Mouse (Mus musculus) gastrocnemius, postnatal 14 days (tissue): Measurements from ENCODE around the gene Phpt1. TPM values are rescaled to one million over a fixed set of nuclear protein-coding genes. Genes with fewer than 3 reads are reported as not detected.
"Not testable (repeated sequence)": the region's sequence is repeated elsewhere in the genome, so short reads cannot be mapped to it uniquely, and the experiment has no call there.

Experiments
- DNase-seq: peaks from one replicate; pipeline ENCODE4 v3.0.0; 2021; ENCODE audit warnings: mixed read lengths
- intact Hi-C: fragments of 180-260 bp; cut with DNase I; formaldehyde crosslinking; loops from one replicate; pipeline ENCODE4 v1.15.1; 2025; ENCODE audit warnings: low total_unique reads
- total RNA-seq, 2 experiments: library from RNA; stranded (reverse); gene quantifications; 2 replicates each; pipeline ENCODE4 v1.2.3; 2021

The Phpt1 gene
- total RNA-seq, 2 experiments from 2014 or later, result 42.6 to 44.8 TPM

DNA sequence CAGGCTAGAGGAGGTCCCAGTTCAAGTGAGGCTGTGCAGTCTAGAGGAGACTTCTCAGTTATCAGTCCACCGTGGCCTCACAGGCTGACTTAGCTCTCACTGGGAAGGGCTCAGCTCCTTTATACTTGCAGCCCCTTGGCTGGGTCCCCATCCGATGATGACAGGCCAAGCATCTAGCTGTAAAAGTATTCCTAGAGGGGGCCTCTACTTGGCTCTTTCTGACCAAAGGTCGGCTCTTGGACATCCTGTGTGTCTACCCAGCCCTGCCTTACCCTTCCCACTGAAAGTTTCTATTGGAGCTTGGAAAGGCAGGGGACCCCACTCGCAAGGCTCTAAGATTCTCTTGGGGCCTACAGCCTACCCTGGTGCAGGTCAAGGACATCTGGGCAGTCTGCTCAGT is 3.8 kb downstream of the Phpt1 start:
- DNase-seq, result no peak
- intact Hi-C loops, result loop anchor here (10.0 kb wide), 1 partner anchor 56 kb away; no protein-coding TSS in a partner anchor

- intact Hi-C loops, result no loop called here
- no peak for DNase-seq
These were observed 5.7 kb downstream of the Phpt1 start for GRCm38 (mm10) chr2:25569323-25569722.

GRCm38 (mm10) chr2:25568473-25569019 is 6.5 kb downstream of the Phpt1 start:
- intact Hi-C loops, result no loop called here
- DNase-seq, result no peak

- intact Hi-C loops, result no loop called here
- DNase-seq, result no peak
These were observed 8.5 kb downstream of the Phpt1 start for GRCm38 (mm10) chr2:25566558-25566957.

GRCm38 (mm10) chr2:25565741-25566140 is 9.3 kb downstream of the Phpt1 start:
- intact Hi-C loops, result no loop called here
- DNase-seq, result no peak

GRCm38 (mm10) chr2:25561946-25562345 is 13.1 kb downstream of the Phpt1 start:
- DNase-seq, result no peak
- intact Hi-C loops, result no loop called here

GRCm38 (mm10) chr2:25560551-25560950 is 14.5 kb downstream of the Phpt1 start:
- no peak for DNase-seq
- intact Hi-C loops, result no loop called here

- no peak for DNase-seq
- intact Hi-C loops, result no loop called here
These were observed 16.2 kb downstream of the Phpt1 start for GRCm38 (mm10) chr2:25558774-25559173.

DNA sequence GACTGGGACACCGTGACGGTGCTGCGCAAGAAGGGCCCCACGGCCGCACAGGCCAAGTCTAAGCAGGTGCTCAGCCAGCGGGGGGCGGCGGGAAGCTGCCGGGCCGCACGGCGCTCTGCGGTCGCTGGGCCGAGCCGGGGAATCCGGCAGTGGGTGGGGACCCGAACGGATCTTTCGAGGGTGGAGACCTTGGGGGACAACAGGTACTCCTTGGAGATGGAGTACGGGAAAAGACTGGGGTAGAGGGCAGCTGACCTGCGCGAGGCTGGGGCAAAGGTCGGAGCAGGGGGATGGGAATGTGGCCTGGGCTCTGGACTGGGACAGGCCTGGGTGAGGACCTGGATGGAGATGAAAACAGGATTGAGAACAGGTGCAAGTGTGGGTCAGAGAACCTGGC is 17.1 kb downstream of the Phpt1 start:
- intact Hi-C loops, result no loop called here
- no peak for DNase-seq

DNA sequence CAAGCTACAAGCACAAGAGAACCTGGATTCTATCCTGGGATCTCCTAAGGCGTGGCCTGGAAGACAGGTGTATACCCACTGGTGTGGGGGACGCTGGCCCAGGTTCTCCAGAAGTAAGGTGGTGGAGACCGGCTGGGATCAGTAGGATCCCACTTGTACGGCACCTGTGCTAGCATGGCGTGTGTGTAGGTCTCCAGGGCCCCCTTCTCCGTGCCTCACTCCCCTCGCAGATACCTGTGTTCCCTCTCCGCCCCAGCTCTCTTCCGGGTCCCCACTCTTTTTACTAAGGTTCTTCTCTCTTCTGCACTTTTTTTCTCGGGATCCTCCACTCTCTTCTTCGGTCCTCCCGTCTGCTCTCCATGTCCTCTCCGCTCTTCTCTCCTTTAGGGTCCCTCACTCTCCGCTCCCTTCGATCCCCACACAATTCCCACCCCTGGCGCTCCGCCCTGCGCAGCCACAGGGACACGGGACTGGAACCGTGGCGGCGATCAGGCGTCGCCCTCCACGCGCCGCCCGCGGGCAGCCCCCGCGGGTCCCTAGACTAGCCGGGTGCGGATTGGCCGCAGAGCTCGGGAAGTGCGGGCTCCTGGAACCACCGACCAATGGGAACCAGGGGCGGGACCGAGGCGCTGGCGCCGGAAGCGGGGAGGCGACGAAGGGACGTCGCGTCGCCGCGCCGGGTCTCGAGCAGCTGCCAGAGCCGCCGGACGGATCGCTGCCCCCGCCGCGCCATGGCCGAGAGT is 17.6 kb downstream of the Phpt1 start, which contains the start of gene Edf1:
TSS of gene Edf1 (plus strand) at position 627 of the 743 bp plus-strand sequence.
- intact Hi-C loops, result no loop called here
- DNase-seq, result peak; percentile 97

DNA sequence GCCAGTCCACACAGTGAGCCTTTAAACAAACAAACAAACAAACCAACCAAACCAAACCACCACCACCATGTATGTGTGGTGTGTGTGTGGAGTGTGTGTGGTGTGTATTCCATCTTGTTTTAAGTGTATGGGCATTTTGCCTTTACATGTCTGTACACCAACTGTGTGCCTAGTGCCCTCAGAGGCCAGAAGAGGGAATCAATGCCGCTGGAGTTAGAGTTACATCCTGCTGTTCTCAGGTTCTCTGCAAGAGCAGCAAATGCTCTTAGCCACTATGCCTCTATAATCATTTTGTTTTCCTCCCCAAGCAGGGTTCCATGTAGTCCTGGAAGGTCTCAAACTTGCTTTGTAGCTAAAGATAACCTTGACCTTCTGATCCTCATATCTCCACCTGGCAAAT is 18.7 kb downstream of the Phpt1 start:
- DNase-seq, result no peak
- intact Hi-C loops, result no loop called here

DNA sequence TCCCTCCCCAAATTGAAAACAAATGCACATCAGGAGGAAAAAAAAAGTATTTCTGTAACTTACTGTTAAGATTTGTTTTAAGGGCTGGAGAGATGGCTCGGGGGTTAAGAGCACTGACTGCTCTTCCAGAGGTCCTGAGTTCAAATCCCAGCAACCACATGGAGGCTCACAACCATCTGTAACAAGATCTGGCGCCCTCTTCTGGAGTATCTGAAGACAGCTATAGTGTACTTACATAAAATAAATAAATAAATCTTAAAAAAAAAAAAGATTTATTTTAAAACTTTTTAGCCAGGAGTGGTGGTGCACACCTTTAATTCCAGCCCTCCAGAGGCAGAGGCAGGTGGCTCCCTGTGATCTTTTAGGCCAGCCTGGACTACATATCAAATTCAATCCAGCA is 19.5 kb downstream of the Phpt1 start:
- DNase-seq, intact Hi-C loops: not testable (repeated sequence)

DNA sequence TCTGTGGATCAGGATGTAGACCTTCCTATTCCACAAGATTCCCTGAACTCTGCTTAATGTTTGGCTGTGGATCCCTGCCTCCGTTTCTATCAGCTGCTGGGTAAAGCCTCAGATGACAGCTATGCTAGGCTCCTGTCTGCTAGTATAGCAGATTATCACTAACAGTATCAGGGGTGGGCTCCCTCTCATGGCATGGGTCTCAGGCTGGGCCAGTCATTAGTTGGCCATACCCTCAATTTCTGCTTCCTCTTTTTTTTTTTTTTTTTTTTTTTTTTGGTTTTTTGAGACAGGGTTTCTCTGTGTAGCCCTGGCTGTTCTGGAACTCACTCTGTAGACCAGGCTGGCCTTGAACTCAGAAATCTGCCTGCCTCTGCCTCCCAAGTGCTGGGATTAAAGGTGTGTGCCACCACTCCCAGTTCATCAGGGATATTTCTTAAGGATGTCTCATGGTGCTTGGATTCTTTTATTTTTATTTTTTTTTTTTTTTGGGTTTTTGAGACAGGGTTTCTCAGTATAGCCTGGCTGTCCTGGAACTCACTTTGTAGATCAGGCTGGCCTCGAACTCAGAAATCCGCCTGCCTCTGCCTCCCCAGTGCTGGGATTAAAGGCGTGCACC is 21.7 kb downstream of the Phpt1 start:
- intact Hi-C loops, result not testable (repeated sequence)

GRCm38 (mm10) chr2:25551186-25551585 is 23.8 kb downstream of the Phpt1 start:
- intact Hi-C loops, result no loop called here

More for the DNA sequence above, 21.7 kb downstream of the Phpt1 start:
- DNase-seq, result not testable (repeated sequence)

DNA sequence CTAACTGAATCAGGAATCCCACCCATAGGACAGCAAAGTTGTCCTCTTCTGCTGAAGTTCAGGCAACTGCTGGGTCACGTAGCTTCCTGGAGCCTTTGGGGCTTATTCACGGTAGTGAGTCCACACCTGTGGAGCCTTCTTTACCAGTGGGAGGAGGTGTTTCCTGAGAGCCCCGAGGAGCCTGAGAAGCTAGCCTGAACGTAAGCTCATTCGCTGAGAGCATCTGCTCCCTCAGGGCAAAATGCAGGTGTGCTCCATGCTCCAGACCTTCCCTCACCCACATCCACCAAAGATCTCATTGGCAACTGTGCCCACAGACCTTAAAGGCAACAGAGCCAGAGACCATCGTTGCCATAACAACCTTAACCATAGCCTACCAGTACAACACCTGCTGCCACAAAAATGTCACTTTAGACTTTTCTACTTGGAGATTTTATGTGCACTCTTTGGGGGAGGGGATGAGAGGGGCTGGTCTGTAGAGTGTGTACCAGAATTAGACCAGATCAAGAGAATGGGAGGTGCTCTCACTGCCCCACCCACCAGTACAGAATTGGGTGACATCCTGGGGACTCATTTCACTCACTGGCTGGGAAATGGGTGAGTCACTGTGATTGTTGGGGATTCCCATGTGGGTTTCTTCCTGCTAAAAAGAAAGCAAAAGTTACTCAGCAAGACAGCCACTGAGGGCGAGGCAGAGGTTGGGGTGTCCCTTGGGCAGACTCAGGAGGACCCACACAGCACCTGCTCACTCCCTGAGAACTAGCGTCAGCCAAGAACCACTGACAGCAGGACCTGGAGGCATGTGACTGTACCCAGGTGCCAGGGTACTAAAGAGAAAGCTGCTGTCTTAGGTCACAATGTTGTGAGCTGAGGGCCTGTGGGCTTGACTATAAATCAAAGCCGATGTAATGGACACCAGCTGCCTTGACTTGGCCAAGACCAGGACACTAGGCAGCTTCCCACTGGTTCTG is 25.7 kb downstream of the Phpt1 start:
- DNase-seq, result no peak
- intact Hi-C loops, result loop anchor here (2.0 kb wide), 1 partner anchor 41 kb away; no protein-coding TSS in a partner anchor

More at GRCm38 (mm10) chr2:25551186-25551585, 23.8 kb downstream of the Phpt1 start:
- DNase-seq, result peak; percentile 45

DNA sequence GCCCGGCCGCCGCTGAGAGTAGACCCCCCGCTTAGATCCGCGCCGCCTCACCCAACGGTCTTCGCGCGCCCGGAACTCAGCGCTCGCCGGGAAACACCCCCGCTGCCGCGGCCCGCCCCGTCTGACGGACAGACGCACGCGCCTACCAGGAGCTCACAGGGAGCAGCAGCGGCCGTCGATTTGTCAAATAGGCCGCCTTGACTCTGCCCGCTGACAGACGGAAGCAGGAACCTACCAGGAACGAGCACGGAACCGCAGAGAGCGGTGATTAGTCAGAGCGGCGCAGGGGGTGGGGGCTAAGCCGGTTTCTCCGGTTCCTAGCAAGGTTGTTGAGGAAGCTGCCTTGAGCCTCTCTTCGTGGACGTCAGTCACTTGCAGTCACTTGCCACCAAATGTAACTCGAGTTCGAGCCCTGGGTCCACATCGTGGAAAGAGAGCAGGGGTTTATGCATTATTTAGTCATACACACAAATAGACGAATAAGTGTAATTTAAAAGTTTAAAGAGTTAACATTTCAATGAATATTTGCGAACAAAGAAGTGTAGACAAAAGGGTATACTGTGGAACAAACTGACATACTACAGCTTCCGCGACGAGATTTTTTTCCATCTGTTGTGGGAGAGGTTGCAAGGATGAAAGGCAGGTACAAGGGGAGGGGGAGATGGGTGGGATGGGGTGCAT is 28.1 kb downstream of the Phpt1 start, which contains the start of gene Traf2:
TSS of gene Traf2 (minus strand) at position 130 of the 681 bp plus-strand sequence.
- intact Hi-C loops, result no loop called here
- peak; percentile 98 for DNase-seq

DNA sequence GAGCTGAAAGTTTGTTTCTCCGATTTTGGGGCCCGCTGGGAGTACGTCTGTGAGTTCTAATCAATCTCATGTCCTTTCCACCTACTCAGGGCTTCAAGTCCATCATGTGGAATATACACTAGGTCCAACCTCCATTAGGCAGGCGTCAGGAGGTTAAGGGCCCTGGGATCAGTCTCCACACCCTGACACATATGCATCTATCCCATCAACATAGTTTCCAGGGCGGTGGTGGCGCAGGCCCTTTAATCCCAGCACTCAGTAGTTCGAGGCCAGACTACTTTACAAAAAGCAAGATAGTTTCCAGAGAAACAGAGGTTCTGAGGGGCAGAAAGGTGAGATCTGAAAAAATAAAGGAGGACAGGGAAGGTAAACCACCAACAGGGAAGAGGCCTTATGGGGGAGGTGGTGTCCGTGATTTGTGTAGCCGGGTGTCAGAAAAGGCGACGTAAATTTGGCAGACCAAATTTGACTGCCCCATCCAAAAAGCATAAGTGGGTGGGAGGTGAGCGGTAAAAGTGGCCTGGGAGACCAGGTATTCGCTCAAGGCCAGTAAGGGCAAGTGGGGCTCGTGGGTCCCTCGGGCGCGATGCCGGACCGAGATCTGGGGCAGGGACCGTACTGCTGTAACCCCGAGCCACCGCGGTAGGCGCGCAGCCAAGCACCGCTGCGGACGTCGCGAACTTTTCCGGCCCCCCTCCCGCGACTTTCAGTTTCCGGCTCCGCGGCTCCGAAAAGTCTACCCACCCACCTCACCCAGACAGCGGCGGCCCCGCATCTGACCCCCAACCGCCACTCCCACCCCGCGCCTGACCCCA is 28.8 kb downstream of the Phpt1 start:
- intact Hi-C loops, result no loop called here
- no peak for DNase-seq
